Comparison of ENCODE assay signal across 8 mouse cellular contexts in the genomic region with DNA sequence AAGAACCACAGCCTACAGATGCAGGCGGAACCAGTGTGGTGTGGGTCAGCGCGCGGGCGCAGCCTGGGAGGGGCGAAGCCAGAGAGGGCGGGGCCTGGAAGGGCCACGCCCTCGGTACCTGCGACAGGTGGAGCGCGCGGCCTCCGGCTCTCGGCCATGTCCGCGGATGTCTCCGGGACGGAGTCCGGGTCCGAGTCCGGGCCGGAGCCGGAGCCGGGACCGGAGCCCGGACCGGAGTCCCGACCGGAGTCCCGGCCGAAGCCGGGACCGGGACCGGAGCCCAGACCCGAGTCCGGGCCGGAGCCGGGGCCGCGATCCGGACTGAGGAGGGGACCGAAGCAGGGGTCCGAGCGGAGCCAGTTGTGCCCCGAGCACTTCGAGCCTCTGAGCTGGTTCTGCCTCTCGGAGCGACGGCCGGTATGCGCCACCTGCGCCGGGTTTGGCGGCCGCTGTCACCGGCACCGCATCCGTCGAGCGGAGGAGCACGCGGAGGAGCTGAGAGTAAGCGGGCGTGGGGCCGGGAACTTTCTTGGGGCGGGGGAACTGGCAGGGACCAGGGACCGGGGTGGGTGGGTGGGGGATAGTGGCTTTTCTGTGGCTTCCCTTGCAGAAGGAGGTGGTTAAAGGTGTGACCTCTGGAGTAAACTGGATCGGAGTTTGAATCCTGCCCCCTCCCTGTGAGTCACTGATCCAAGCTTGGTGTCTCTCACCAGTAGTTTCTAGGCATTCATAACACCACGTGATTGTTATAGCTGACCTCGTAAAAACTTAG. TPM values are rescaled to one million over a fixed set of nuclear protein-coding genes. Genes with fewer than 3 reads are reported as not detected.
A peak's percentile ranks its signal among the peaks of the same experiment; 100 is the strongest.
DNase-seq lines count a peak whose midpoint lies in the region; ATAC-seq and TF ChIP-seq lines count a peak whose summit lies in the region.

A gene (plus strand): TSS at position 117 of the 772 bp plus-strand sequence.

- peak; percentile 54 for ATAC-seq in forebrain, embryonic 16.5 days
- ATAC-seq in lung, embryonic 16.5 days (ENCODE audit: low read depth) = peak; percentile 79

- peak; percentile 38 for DNase-seq in Muller cell, postnatal 12 days (ENCODE audit: inconsistent ontology term)
- DNase-seq in cerebellum, adult 11-12 months = peak; percentile 40
- peak; percentile 84 for DNase-seq in kidney, adult 9 months
- peak; percentile 86 for DNase-seq in yolk sac, embryonic 10.5 days (ENCODE audit: low spot score)
- no peak for DNase-seq in gastrocnemius, postnatal 25 days

- TF ChIP-seq CTCF in olfactory bulb, adult 2 months (IDR thresholded peaks at IDR 0.05; ENCODE audit: insufficient read depth, low read depth, low read length) = no peak

- H3K9ac ChIP-seq in forebrain, embryonic 16.5 days (replicated peaks; ENCODE audit: low read depth, low read length) = no peak within 1 kb of the TSS
- H3K9ac ChIP-seq in lung, embryonic 16.5 days (ENCODE audit: low read length) = peak within 1 kb of the TSS; percentile 73

- no peaks in the 10 kb centered on the region for H3K36me3 ChIP-seq in forebrain, embryonic 16.5 days (ENCODE audit: control insufficient read depth, insufficient read depth)
- no peaks in the 10 kb centered on the region for H3K36me3 ChIP-seq in lung, embryonic 16.5 days (ENCODE audit: control insufficient read depth, insufficient read depth, low read length)

- peak within 1 kb of the TSS; percentile 67 for H3K4me2 ChIP-seq in forebrain, embryonic 16.5 days (ENCODE audit: low read length)
- peak within 1 kb of the TSS; percentile 79 for H3K4me2 ChIP-seq in lung, embryonic 16.5 days (ENCODE audit: low read depth, low read length)

- TF ChIP-seq POLR2A in olfactory bulb, adult 2 months (IDR thresholded peaks at IDR 0.05; ENCODE audit: insufficient read depth, low read depth, low read length) = no peak

- H3K27me3 ChIP-seq in forebrain, embryonic 16.5 days (replicated peaks; ENCODE audit: control insufficient read depth, insufficient read depth, low read length) = peaks cover 20% of the 10 kb centered on the region
- peaks cover 2% of the 10 kb centered on the region; the same call in 1 of the 2 replicates for H3K27me3 ChIP-seq in lung, embryonic 16.5 days (ENCODE audit: control insufficient read depth, insufficient read depth, low read depth, low read length)

- H3K4me1 ChIP-seq in forebrain, embryonic 16.5 days (replicated peaks; ENCODE audit: control insufficient read depth, insufficient read depth, low read length) = peaks cover 8% of the 10 kb centered on the region
- H3K4me1 ChIP-seq in lung, embryonic 16.5 days (replicated peaks; ENCODE audit: control insufficient read depth, insufficient read depth, low read length) = peaks cover 15% of the 10 kb centered on the region
- H3K4me1 ChIP-seq in olfactory bulb, adult 2 months (ENCODE audit: control insufficient read depth, insufficient read depth, low read length) = peaks cover 6% of the 10 kb centered on the region

- H3K4me3 ChIP-seq in forebrain, embryonic 16.5 days (replicated peaks; ENCODE audit: low read length) = peak within 1 kb of the TSS; percentile 44
- H3K4me3 ChIP-seq in lung, embryonic 16.5 days (ENCODE audit: low read length) = peak within 1 kb of the TSS; percentile 65
- peak within 1 kb of the TSS; percentile 45 for H3K4me3 ChIP-seq in olfactory bulb, adult 2 months (ENCODE audit: insufficient read depth, low read depth, low read length)

- H3K9me3 ChIP-seq in forebrain, embryonic 16.5 days (ENCODE audit: control insufficient read depth, low read length) = no peaks in the 10 kb centered on the region
- H3K9me3 ChIP-seq in lung, embryonic 16.5 days (ENCODE audit: control insufficient read depth, low read length) = no peaks in the 10 kb centered on the region

- H3K27ac ChIP-seq in forebrain, embryonic 16.5 days (ENCODE audit: low read length) = no peak within 1 kb of the TSS
- peak within 1 kb of the TSS; percentile 84 for H3K27ac ChIP-seq in lung, embryonic 16.5 days (ENCODE audit: low read length)
- H3K27ac ChIP-seq in olfactory bulb, adult 2 months (ENCODE audit: insufficient read depth, low read depth, low read length) = no peak within 1 kb of the TSS

- 1% methylated on average over 71 of the region's 71 CpGs for WGBS in forebrain, embryonic 16.5 days
- 1% methylated on average over 70 of the region's 71 CpGs for WGBS in lung, embryonic 16.5 days
- WGBS in olfactory bulb, adult 2 months = 4% methylated on average over 71 of the region's 71 CpGs

RNA-seq across cellular contexts. Expression of the gene that starts here (rescaled TPM):
- 0.62 and 0.71 TPM in 2 replicates for polyA plus RNA-seq in forebrain, embryonic 16.5 days (2015; fragmentation: Nextera tagmentation; extraction: Ambion mirVana)
- 47.9 and 59.2 TPM in 2 replicates for polyA plus RNA-seq in lung, embryonic 16.5 days (2015; fragmentation: Nextera tagmentation; extraction: Ambion mirVana)
- polyA plus RNA-seq in olfactory bulb, adult 2 months (2012; ENCODE audit: insufficient read depth, insufficient read length, low replicate concordance, missing spikeins) = not detected in 2 replicates
- total RNA-seq in gastrocnemius, postnatal 25 days (2021) = under 1 TPM; 0.15 to 0.16 TPM

Comparison
In these comparisons a context has a peak if more than half of its experiments do, and no peak if none do; other contexts are left out.
1. RNA of the gene that starts here (polyA plus RNA-seq): 47.9 to 59.2 TPM in lung, embryonic 16.5 days; 0.62 to 0.71 TPM in forebrain, embryonic 16.5 days and not detected in olfactory bulb, adult 2 months; every median in the first group is over 10 times any median in the second.
2. Peak in ATAC-seq, H3K4me3 ChIP-seq and H3K4me2 ChIP-seq in forebrain, embryonic 16.5 days; RNA of the gene not detected or under 1 TPM.
3. Peak in every context shown above with its lines, with median percentiles within 50 percentile points of each other: H3K4me3 ChIP-seq.